Mouse (Mus musculus) right cerebral cortex, postnatal 10 days (tissue): ENCODE results near the gene Gm10300.
A peak's percentile ranks its signal among the peaks of the same experiment; 100 is the strongest.

Source experiments
- DNase-seq, 2 experiments: peaks; one replicate each; pipeline ENCODE4 v3.0.0; 2021; ENCODE audit warnings: low spot score in 2 of 2

Gm10300 gene

GRCm38 (mm10) chr4:132078296-132078714 is 3.8 kb downstream of the Gm10300 start:
- no peak for DNase-seq

GRCm38 (mm10) chr4:132079555-132080275 is 5.2 kb downstream of the Gm10300 start:
- DNase-seq, result peak; percentile 53 to 80

GRCm38 (mm10) chr4:132080492-132080983 is 6.0 kb downstream of the Gm10300 start:
- DNase-seq, result no peak

- no peak for DNase-seq
These were observed 10.6 kb downstream of the Gm10300 start for GRCm38 (mm10) chr4:132085114-132085513.

- DNase-seq, result peak; percentile 63 to 77
These were observed 14.4 kb downstream of the Gm10300 start for GRCm38 (mm10) chr4:132088921-132089320.

GRCm38 (mm10) chr4:132093136-132093535 is 18.6 kb downstream of the Gm10300 start:
- DNase-seq, result no peak

GRCm38 (mm10) chr4:132093928-132094327 is 19.4 kb downstream of the Gm10300 start:
- DNase-seq, result no peak

- DNase-seq, result no peak
These were observed 20.5 kb downstream of the Gm10300 start for GRCm38 (mm10) chr4:132095043-132095442.

- no peak for DNase-seq
These were observed 25.1 kb downstream of the Gm10300 start for GRCm38 (mm10) chr4:132099548-132099947.

GRCm38 (mm10) chr4:132101152-132101551 is 26.7 kb downstream of the Gm10300 start:
- DNase-seq, result no peak

GRCm38 (mm10) chr4:132108221-132108620 is 33.7 kb downstream of the Gm10300 start:
- DNase-seq, result no peak

- DNase-seq, result no peak
These were observed 36.7 kb downstream of the Gm10300 start for GRCm38 (mm10) chr4:132111227-132111626.

GRCm38 (mm10) chr4:132113411-132114095 is 39.1 kb downstream of the Gm10300 start:
- no peak for DNase-seq

- no peak for DNase-seq
These were observed 41.8 kb downstream of the Gm10300 start for GRCm38 (mm10) chr4:132116315-132116714.

- no peak for DNase-seq
These were observed 45.1 kb downstream of the Gm10300 start for GRCm38 (mm10) chr4:132119566-132119965.

GRCm38 (mm10) chr4:132121674-132122073 is 47.2 kb downstream of the Gm10300 start:
- no peak for DNase-seq

- DNase-seq, result no peak
These were observed 48.7 kb downstream of the Gm10300 start for GRCm38 (mm10) chr4:132123166-132123565.
